Mouse (Mus musculus): ENCODE data around the gene Mapk1. TPM values are rescaled to one million over a fixed set of nuclear protein-coding genes. Genes with fewer than 3 reads are reported as not detected.
A peak's percentile ranks its signal among the peaks of the same experiment; 100 is the strongest.
"Not testable (repeated sequence)": the region's sequence is repeated elsewhere in the genome, so short reads cannot be mapped to it uniquely, and the experiment has no call there.

Gene Mapk1
- total RNA-seq (2021) = 100 to 1,000 TPM; 109 to 114 TPM
- long read RNA-seq, experiment 1, full-length matches to known transcripts = 43 of 55 reads
- long read RNA-seq, experiment 1, partial matches to known transcripts = 4 of 55 reads
- long read RNA-seq, experiment 1, other reads (novel, unspliced or antisense) = 8 of 55 reads
- long read RNA-seq, experiment 2, full-length matches to known transcripts = 40 of 51 reads
- long read RNA-seq, experiment 2, partial matches to known transcripts = 8 of 51 reads
- long read RNA-seq, experiment 2, other reads (novel, unspliced or antisense) = 3 of 51 reads

GRCm38 (mm10) chr16:16983131-16983533, at the start of gene Mapk1:
Gene Mapk1, plus strand, starts transcription at chr16:16983382.
- intact Hi-C loops (cut with DNase I) = no loop called here
- peak; percentile 95 to 96 for DNase-seq

GRCm38 (mm10) chr16:16939543-16939942, 43.6 kb upstream of the Mapk1 start:
- intact Hi-C loops (cut with DNase I) = no loop called here
- no peak for DNase-seq

GRCm38 (mm10) chr16:16941078-16941477, 42.1 kb upstream of the Mapk1 start:
- DNase-seq = no peak
- intact Hi-C loops (cut with DNase I) = no loop called here

- no peak for DNase-seq
- intact Hi-C loops (cut with DNase I) = no loop called here
Observed at GRCm38 (mm10) chr16:16958575-16958974, 24.6 kb upstream of the Mapk1 start.

- DNase-seq = no peak
- intact Hi-C loops (cut with DNase I) = no loop called here
Observed at GRCm38 (mm10) chr16:16959907-16960306, 23.3 kb upstream of the Mapk1 start.

GRCm38 (mm10) chr16:16965149-16965548, 18.0 kb upstream of the Mapk1 start:
- DNase-seq = no peak
- intact Hi-C loops (cut with DNase I) = no loop called here

- DNase-seq = no peak
- intact Hi-C loops (cut with DNase I) = no loop called here
Observed at GRCm38 (mm10) chr16:16966290-16966689, 16.9 kb upstream of the Mapk1 start.

GRCm38 (mm10) chr16:16978061-16978460, 5.1 kb upstream of the Mapk1 start:
- DNase-seq = no peak
- intact Hi-C loops (cut with DNase I) = no loop called here

GRCm38 (mm10) chr16:16978765-16979164, 4.4 kb upstream of the Mapk1 start:
- intact Hi-C loops (cut with DNase I) = no loop called here
- DNase-seq = no peak

GRCm38 (mm10) chr16:16982636-16983035, 546 bp upstream of the Mapk1 start:
- intact Hi-C loops (cut with DNase I) = no loop called here
- DNase-seq = no peak

GRCm38 (mm10) chr16:16983534-16984422, 596 bp downstream of the Mapk1 start:
- DNase-seq = peak; percentile 55 to 63
- intact Hi-C loops (cut with DNase I) = no loop called here

GRCm38 (mm10) chr16:16984423-16984941, 1.3 kb downstream of the Mapk1 start:
- intact Hi-C loops (cut with DNase I) = no loop called here
- no peak for DNase-seq

GRCm38 (mm10) chr16:16987248-16987647, 4.1 kb downstream of the Mapk1 start:
- DNase-seq = no peak
- intact Hi-C loops (cut with DNase I) = no loop called here

- intact Hi-C loops (cut with DNase I) = no loop called here
- DNase-seq = no peak
Observed at GRCm38 (mm10) chr16:16988842-16989241, 5.7 kb downstream of the Mapk1 start.

GRCm38 (mm10) chr16:16990021-16990420, 6.8 kb downstream of the Mapk1 start:
- intact Hi-C loops (cut with DNase I) = no loop called here
- no peak for DNase-seq

GRCm38 (mm10) chr16:16994426-16995052, 11.4 kb downstream of the Mapk1 start:
- intact Hi-C loops (cut with DNase I) = no loop called here
- no peak for DNase-seq

GRCm38 (mm10) chr16:16996121-16996729, 13.0 kb downstream of the Mapk1 start:
- intact Hi-C loops (cut with DNase I); DNase-seq: not testable (repeated sequence)

GRCm38 (mm10) chr16:17001109-17001508, 17.9 kb downstream of the Mapk1 start:
- intact Hi-C loops (cut with DNase I) = no loop called here
- DNase-seq = no peak

- intact Hi-C loops (cut with DNase I) = no loop called here
- no peak for DNase-seq
Observed at GRCm38 (mm10) chr16:17007070-17007469, 23.9 kb downstream of the Mapk1 start.

- DNase-seq = no peak
- intact Hi-C loops (cut with DNase I) = no loop called here
Observed at GRCm38 (mm10) chr16:17010036-17010435, 26.9 kb downstream of the Mapk1 start.

- no peak for DNase-seq
Observed at GRCm38 (mm10) chr16:17012583-17012982, 29.4 kb downstream of the Mapk1 start.

More at GRCm38 (mm10) chr16:17012583-17012982, 29.4 kb downstream of the Mapk1 start:
- intact Hi-C loops (cut with DNase I) = no loop called here
